Mouse (Mus musculus): Measurements from ENCODE around the gene 4930455H04Rik. TPM values are rescaled to one million over a fixed set of nuclear protein-coding genes. Genes with fewer than 3 reads are reported as not detected.

The 4930455H04Rik gene
- polyA plus RNA-seq, 2 experiments, result not detected

DNA sequence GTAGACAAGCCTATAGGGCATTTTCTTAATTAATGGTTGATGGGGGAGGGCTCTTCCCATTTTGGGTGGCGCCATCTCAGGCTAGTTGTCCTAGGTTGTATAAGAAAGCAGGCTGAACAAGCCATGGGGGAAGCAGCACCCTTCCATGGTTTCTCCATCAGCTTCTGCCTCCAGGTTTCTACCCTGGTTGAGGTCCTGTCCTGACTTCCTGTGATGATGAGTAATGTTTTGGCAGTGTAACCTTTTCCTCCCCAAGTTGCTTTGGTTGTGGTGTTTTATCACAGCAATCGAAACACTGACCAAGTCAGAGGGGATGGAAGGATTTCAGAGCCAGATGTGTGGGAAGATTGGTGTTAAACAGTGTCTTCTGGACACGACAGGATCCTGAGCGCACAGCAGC lies 21.6 kb upstream of the 4930455H04Rik start:
- Histone ChIP-seq H3K4me3 (ENCODE audit: insufficient read depth in 1 of 2, low read depth in 2 of 2, low read length in 2 of 2) (no peak overlapping the region), H3K9me3 (ENCODE audit: control insufficient read depth, low read length) (no peaks in the 10 kb centered on the region), H3K36me3 (replicated peaks; ENCODE audit: control insufficient read depth, insufficient read depth, low read depth) (no peaks in the 10 kb centered on the region), H3K27me3 (ENCODE audit: control insufficient read depth, insufficient read depth, low read length) (no peaks in the 10 kb centered on the region), H3K4me2 (ENCODE audit: low read depth) (no peak overlapping the region), H3K27ac (no peak overlapping the region), H3K9ac (replicated peaks) (no peak overlapping the region), H3K4me1 (replicated peaks; ENCODE audit: control insufficient read depth in 2 of 2, insufficient read depth in 2 of 2, low read length in 1 of 2) (no peaks in the 10 kb centered on the region)
- DNase-seq (ENCODE audit: low read depth in 3 of 3, low spot score in 3 of 3) (no peak), ATAC-seq (ENCODE audit: insufficient read depth) (no peak)
- no peak for TF ChIP-seq EP300 (IDR thresholded peaks at IDR 0.05; ENCODE audit: low read depth)
- 47% methylated on average over 4 of the region's 4 CpGs for WGBS (ENCODE audit: insufficient replicate concordance)

DNA sequence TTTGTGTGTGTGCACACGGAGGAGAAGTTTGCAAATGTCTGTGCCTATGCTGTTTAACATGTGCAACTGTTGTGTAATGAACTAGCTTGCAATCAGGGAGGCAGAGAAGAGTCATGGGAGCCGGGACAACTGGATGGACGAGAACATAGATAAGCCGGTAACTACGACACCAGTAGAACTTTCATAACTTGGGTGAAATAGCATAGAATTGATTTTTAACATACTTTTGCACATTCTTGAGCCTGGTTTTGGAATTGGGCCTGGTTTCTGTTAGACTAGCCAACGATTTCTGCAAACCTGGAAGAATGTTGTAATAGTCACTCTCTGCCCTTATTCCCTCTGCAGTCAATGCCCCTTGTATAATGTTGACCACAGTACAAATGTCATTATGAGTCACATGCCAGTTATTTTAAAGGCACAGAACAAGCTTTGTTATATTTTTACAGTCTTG lies 17.4 kb upstream of the 4930455H04Rik start:
- no peak for ATAC-seq (ENCODE audit: insufficient read depth)
- H3K36me3 ChIP-seq (replicated peaks; ENCODE audit: control insufficient read depth, insufficient read depth, low read depth), result no peaks in the 10 kb centered on the region
- H3K9me3 ChIP-seq (ENCODE audit: control insufficient read depth, low read length), result no peaks in the 10 kb centered on the region
- WGBS (ENCODE audit: insufficient replicate concordance), result 61% methylated on average over 6 of the region's 6 CpGs
- no peak for DNase-seq (ENCODE audit: low read depth in 3 of 3, low spot score in 3 of 3)
- H3K4me3 ChIP-seq (ENCODE audit: insufficient read depth in 1 of 2, low read depth in 2 of 2, low read length in 2 of 2), result no peak overlapping the region
- no peak overlapping the region for H3K27ac ChIP-seq
- H3K4me2 ChIP-seq (ENCODE audit: low read depth), result no peak overlapping the region
- 0 out of 4 replicates have a peak, but pooled peaks cover 0 to 2% of the 10 kb centered on the region in 2 experiments for H3K4me1 ChIP-seq (replicated peaks; ENCODE audit: control insufficient read depth in 2 of 2, insufficient read depth in 2 of 2, low read length in 1 of 2)
- TF ChIP-seq EP300 (IDR thresholded peaks at IDR 0.05; ENCODE audit: low read depth), result no peak
- H3K9ac ChIP-seq (replicated peaks), result no peak overlapping the region
- no peaks in the 10 kb centered on the region for H3K27me3 ChIP-seq (ENCODE audit: control insufficient read depth, insufficient read depth, low read length)

DNA sequence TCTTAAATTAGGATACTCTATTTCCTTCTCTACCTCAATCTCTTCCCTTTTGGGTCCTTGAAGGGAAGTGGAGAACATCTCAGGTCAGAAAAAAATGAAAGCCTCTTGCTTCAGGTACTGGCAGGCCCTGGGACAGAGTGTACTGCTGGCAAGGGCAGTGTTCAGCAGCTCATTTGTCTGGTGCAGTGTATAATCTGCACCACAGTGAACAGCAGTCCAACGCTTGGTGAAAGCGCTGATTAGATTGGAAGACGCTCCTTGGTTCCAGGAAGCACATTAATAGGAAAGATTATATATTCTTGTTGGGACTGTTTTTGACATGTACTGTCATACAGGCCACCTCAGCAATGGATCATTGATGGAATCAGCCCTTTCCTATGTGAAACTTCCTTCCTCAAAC lies 16.6 kb upstream of the 4930455H04Rik start:
- no peak for ATAC-seq (ENCODE audit: insufficient read depth)
- Histone ChIP-seq H3K4me1 (replicated peaks; ENCODE audit: control insufficient read depth in 2 of 2, insufficient read depth in 2 of 2, low read length in 1 of 2) (0 out of 4 replicates have a peak, but pooled peaks cover 0 to 2% of the 10 kb centered on the region in 2 experiments), H3K27me3 (ENCODE audit: control insufficient read depth, insufficient read depth, low read length) (no peaks in the 10 kb centered on the region), H3K4me2 (ENCODE audit: low read depth) (no peak overlapping the region), H3K27ac (no peak overlapping the region), H3K36me3 (replicated peaks; ENCODE audit: control insufficient read depth, insufficient read depth, low read depth) (no peaks in the 10 kb centered on the region), H3K4me3 (ENCODE audit: insufficient read depth in 1 of 2, low read depth in 2 of 2, low read length in 2 of 2) (no peak overlapping the region), H3K9ac (replicated peaks) (no peak overlapping the region), H3K9me3 (ENCODE audit: control insufficient read depth, low read length) (no peaks in the 10 kb centered on the region)
- no peak for DNase-seq (ENCODE audit: low read depth in 3 of 3, low spot score in 3 of 3)
- 56% methylated on average over 3 of the region's 3 CpGs for WGBS (ENCODE audit: insufficient replicate concordance)
- TF ChIP-seq EP300 (IDR thresholded peaks at IDR 0.05; ENCODE audit: low read depth) (no peak), CTCF (IDR thresholded peaks at IDR 0.05; ENCODE audit: low read depth) (no peak)

DNA sequence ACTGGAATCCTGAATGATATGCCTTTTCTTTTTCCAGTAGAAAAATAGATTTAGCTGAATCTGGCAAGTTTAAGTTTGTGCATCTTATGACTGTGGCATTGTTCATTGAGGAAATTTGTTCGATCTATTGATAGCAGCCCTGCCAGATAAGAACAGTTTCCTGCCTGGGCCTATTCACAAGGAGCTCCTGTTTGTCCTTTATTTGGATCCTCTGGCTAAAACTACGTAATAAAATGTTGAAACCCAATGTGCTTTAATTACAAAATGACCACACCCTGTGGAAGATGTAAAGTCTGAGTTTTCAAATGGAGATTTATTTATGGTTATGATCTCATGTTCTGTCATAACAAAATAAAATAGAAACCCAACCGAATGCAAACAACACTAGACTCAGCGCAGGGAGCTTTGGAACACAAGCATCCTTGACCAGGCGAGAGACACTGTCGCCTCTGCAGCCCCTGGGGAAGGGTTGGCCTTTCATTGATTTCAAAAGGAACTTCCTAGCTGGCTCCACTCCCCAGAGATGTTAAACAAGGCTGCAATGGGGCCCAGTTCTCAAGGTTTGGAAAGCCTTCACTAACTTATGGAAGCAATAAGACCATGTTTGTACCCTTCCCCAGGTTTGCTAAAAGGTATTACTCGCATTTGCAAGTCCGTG lies 15.7 kb upstream of the 4930455H04Rik start:
- TF ChIP-seq CTCF (IDR thresholded peaks at IDR 0.05; ENCODE audit: low read depth) (no peak), EP300 (IDR thresholded peaks at IDR 0.05; ENCODE audit: low read depth) (no peak)
- Histone ChIP-seq H3K27ac (no peak overlapping the region), H3K4me3 (ENCODE audit: insufficient read depth in 1 of 2, low read depth in 2 of 2, low read length in 2 of 2) (no peak overlapping the region), H3K4me2 (ENCODE audit: low read depth) (no peak overlapping the region), H3K9ac (replicated peaks) (no peak overlapping the region), H3K27me3 (ENCODE audit: control insufficient read depth, insufficient read depth, low read length) (no peaks in the 10 kb centered on the region), H3K9me3 (ENCODE audit: control insufficient read depth, low read length) (no peaks in the 10 kb centered on the region), H3K36me3 (replicated peaks; ENCODE audit: control insufficient read depth, insufficient read depth, low read depth) (no peaks in the 10 kb centered on the region), H3K4me1 (replicated peaks; ENCODE audit: control insufficient read depth in 2 of 2, insufficient read depth in 2 of 2, low read length in 1 of 2) (0 out of 4 replicates have a peak, but pooled peaks cover 0 to 2% of the 10 kb centered on the region in 2 experiments)
- DNase-seq (ENCODE audit: low read depth in 3 of 3, low spot score in 3 of 3) (no peak), ATAC-seq (ENCODE audit: insufficient read depth) (no peak)
- 62% methylated on average over 8 of the region's 8 CpGs for WGBS (ENCODE audit: insufficient replicate concordance)

DNA sequence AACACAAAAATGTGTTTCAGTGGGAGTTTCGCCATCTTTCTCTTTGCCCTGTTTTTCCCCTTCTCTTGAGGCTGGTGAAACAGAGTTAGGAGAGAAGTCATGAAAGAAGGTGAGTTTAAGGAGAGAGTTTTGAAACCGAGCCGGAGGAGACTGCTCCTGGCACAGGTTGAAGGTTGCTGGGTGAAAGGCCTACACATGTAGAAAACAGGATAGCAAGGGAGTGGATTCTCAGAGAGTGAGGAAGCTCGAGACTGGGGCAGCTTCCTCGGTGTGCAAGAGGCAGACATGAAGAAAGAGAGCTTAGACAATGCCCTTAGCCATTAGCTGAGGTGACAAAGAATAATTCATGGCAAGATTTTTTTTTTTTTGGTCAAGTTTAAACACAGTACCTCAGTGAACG lies 14.7 kb upstream of the 4930455H04Rik start:
- H3K27me3 ChIP-seq (ENCODE audit: control insufficient read depth, insufficient read depth, low read length), result no peaks in the 10 kb centered on the region
- no peak overlapping the region for H3K9ac ChIP-seq (replicated peaks)
- no peak overlapping the region for H3K27ac ChIP-seq
- ATAC-seq (ENCODE audit: insufficient read depth) (no peak), DNase-seq (ENCODE audit: low read depth in 3 of 3, low spot score in 3 of 3) (no peak)
- no peak overlapping the region for H3K4me3 ChIP-seq (ENCODE audit: insufficient read depth in 1 of 2, low read depth in 2 of 2, low read length in 2 of 2)
- no peaks in the 10 kb centered on the region for H3K36me3 ChIP-seq (replicated peaks; ENCODE audit: control insufficient read depth, insufficient read depth, low read depth)
- 0 out of 4 replicates have a peak, but pooled peaks cover 0 to 2% of the 10 kb centered on the region in 2 experiments for H3K4me1 ChIP-seq (replicated peaks; ENCODE audit: control insufficient read depth in 2 of 2, insufficient read depth in 2 of 2, low read length in 1 of 2)
- TF ChIP-seq EP300 (IDR thresholded peaks at IDR 0.05; ENCODE audit: low read depth), result no peak
- no peak for TF ChIP-seq CTCF (IDR thresholded peaks at IDR 0.05; ENCODE audit: low read depth)
- no peaks in the 10 kb centered on the region for H3K9me3 ChIP-seq (ENCODE audit: control insufficient read depth, low read length)
- no peak overlapping the region for H3K4me2 ChIP-seq (ENCODE audit: low read depth)
- 55% methylated on average over 6 of the region's 6 CpGs for WGBS (ENCODE audit: insufficient replicate concordance)
